Mouse (Mus musculus) intestine, postnatal 0 days (tissue): ENCODE data around the gene Pet100. TPM values are rescaled to one million over a fixed set of nuclear protein-coding genes. Genes with fewer than 3 reads are reported as not detected.

Source experiments
- ATAC-seq: fragments of 200-750 bp; cut with Nextera tagmentation; 2 replicates; pipeline ENCODE4 v1.8.0; 2017; ENCODE audit warnings: mild to moderate bottlenecking, moderate TSS enrichment, moderate library complexity
- H3K27ac ChIP-seq: fragments of 300-500 bp; sonication (generic); 2 replicates; pipeline ENCODE4 v1.5.1; 2014; ENCODE audit warnings: mild to moderate bottlenecking, low read depth, low read length, moderate library complexity
- H3K27me3 ChIP-seq: fragments of 300-500 bp; sonication (generic); replicated peaks from 2 replicates; pipeline ENCODE4 v1.6.1; 2014; ENCODE audit warnings: low read length, mixed read lengths; ENCODE audit not compliant: control insufficient read depth, insufficient read depth
- H3K36me3 ChIP-seq: fragments of 300-500 bp; sonication (generic); 2 replicates; pipeline ENCODE4 v1.6.1; 2014; ENCODE audit warnings: mild to moderate bottlenecking, moderate library complexity; ENCODE audit not compliant: control insufficient read depth, insufficient read depth
- H3K4me1 ChIP-seq: fragments of 300-500 bp; sonication (generic); replicated peaks from 2 replicates; pipeline ENCODE4 v1.6.1; 2014; ENCODE audit warnings: antibody characterized with exemption, low read length, mixed read lengths; ENCODE audit not compliant: control insufficient read depth, insufficient read depth
- H3K4me2 ChIP-seq: fragments of 300-500 bp; sonication (generic); replicated peaks from 2 replicates; pipeline ENCODE4 v1.6.1; 2014; ENCODE audit warnings: low read depth, mild to moderate bottlenecking, moderate library complexity
- H3K4me3 ChIP-seq: fragments of 300-500 bp; sonication (generic); 2 replicates; pipeline ENCODE4 v1.5.1; 2014; ENCODE audit warnings: low read depth, low read length
- H3K9ac ChIP-seq: fragments of 300-500 bp; sonication (generic); 2 replicates; pipeline ENCODE4 v1.6.1; 2014; ENCODE audit warnings: mild to moderate bottlenecking, low read depth, low read length
- H3K9me3 ChIP-seq: fragments of 300-500 bp; sonication (generic); 2 replicates; pipeline ENCODE4 v1.6.1; 2016; ENCODE audit warnings: mixed run types; ENCODE audit not compliant: control insufficient read depth
- CTCF ChIP-seq: sonication (generic); IDR thresholded peaks from 2 replicates; pipeline ENCODE4 v1.5.1; 2016; ENCODE audit warnings: low read depth, mild to moderate bottlenecking, control low read depth, antibody characterized with exemption, moderate library complexity
- WGBS: fragments of 180-500 bp; shearing (Covaris S2); extraction: QIAGEN DNeasy Blood & Tissue Kit; methylation state at CpG from one replicate; pipeline ENCODE4 v1.1.7; 2014; 5-methylcytosine and 5-hydroxymethylcytosine counted together
- polyA plus RNA-seq: library from polyadenylated mRNA; unstranded; fragments of >200 nt; fragmentation: Nextera tagmentation; extraction: Ambion mirVana; gene quantifications from 2 replicates; pipeline ENCODE4 v1.2.1, GENCODE M21; 2015

The Pet100 gene
- polyA plus RNA-seq, 1 experiment from 2014 or later = 152 TPM

DNA sequence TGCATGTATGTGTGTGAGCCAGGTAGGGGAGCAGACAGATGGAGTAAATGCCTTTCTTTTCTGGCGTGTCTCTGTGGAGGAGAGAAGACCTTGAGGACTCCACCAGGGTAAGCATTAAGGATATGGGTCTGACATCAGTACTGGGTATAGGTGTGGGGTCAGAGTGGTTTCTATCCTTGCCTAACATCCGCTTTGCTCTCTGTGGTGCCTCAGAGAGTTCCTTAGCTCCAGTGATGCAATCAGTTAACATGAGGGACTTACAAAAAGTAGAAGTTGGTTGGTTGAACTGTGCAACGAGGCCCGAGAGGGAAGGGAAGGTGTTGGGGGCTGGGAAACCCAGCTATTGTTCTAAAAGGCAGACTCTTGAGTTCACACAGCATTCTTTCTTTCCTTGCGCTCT lies 43.1 kb downstream of the Pet100 start:
- no peak overlapping the region for H3K27ac ChIP-seq

DNA sequence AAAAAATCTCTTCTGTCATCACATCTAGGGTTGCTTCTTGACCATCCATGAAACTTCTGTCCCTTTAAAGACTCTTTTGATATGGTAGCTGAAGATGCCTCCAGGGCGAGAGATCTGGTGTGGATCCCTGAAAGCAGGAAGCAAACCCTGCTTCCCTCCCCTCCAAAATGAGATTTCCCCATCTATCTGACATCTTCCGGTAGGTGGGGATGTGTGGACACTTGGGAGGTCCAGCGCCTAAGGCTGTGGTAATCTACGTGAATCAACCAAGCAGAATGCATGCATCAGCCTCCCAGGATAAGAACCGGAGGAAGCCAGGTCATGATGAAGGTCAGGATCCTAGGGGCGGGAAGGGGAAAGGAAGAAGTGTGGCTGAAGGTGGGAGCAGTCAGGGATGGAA lies 44.2 kb downstream of the Pet100 start, which contains the start of gene Mcemp1:
Mcemp1 (plus strand) TSS at position 248 of the 400 bp plus-strand sequence.
- no peak within 1 kb of the TSS for H3K27ac ChIP-seq
- TF ChIP-seq CTCF = no peak
- H3K27me3 ChIP-seq = no peaks in the 10 kb centered on the region
- WGBS = 71% methylated on average over 6 of the region's 6 CpGs
- H3K4me2 ChIP-seq = no peak within 1 kb of the TSS
- H3K9ac ChIP-seq = no peak within 1 kb of the TSS
- H3K4me1 ChIP-seq = no peaks in the 10 kb centered on the region
- H3K36me3 ChIP-seq = no peaks in the 10 kb centered on the region
- no peak within 1 kb of the TSS for H3K4me3 ChIP-seq
- H3K9me3 ChIP-seq = no peaks in the 10 kb centered on the region
- ATAC-seq = no peak

More for the DNA sequence above, 43.1 kb downstream of the Pet100 start:
- Histone ChIP-seq H3K4me3 (no peak overlapping the region), H3K9me3 (no peaks in the 10 kb centered on the region), H3K27me3 (no peaks in the 10 kb centered on the region), H3K4me1 (no peaks in the 10 kb centered on the region), H3K36me3 (no peaks in the 10 kb centered on the region), H3K4me2 (no peak overlapping the region), H3K9ac (no peak overlapping the region)
- ATAC-seq = no peak
- WGBS = 39% methylated on average over 5 of the region's 5 CpGs
- TF ChIP-seq CTCF = no peak

DNA sequence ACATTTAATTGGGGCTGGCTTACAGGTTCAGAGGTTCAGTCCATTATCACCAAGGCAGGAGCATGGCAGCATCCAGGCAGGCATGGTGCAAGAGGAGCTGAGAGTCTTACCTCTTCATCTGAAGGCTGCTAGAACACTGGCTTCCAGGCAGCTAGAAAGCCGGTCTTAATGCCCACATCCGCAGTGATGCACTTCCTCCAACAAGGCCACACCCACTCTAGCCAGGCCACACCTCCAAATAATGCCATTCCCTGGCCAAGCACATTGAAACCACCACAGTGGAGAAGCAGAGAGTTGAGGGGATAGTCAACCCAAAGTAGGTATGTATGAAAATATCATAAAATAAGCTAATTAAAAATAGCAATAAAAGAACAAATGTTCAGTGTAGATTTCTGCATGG lies 49.0 kb downstream of the Pet100 start:
- H3K9me3 ChIP-seq = no peaks in the 10 kb centered on the region
- H3K27me3 ChIP-seq = no peaks in the 10 kb centered on the region
- no peak overlapping the region for H3K27ac ChIP-seq
- no peak overlapping the region for H3K4me2 ChIP-seq
- WGBS = 85% methylated on average over 2 of the region's 2 CpGs
- ATAC-seq = no peak
- TF ChIP-seq CTCF = no peak
- no peaks in the 10 kb centered on the region for H3K36me3 ChIP-seq
- H3K9ac ChIP-seq = no peak overlapping the region
- H3K4me3 ChIP-seq = no peak overlapping the region
- H3K4me1 ChIP-seq = no peaks in the 10 kb centered on the region

DNA sequence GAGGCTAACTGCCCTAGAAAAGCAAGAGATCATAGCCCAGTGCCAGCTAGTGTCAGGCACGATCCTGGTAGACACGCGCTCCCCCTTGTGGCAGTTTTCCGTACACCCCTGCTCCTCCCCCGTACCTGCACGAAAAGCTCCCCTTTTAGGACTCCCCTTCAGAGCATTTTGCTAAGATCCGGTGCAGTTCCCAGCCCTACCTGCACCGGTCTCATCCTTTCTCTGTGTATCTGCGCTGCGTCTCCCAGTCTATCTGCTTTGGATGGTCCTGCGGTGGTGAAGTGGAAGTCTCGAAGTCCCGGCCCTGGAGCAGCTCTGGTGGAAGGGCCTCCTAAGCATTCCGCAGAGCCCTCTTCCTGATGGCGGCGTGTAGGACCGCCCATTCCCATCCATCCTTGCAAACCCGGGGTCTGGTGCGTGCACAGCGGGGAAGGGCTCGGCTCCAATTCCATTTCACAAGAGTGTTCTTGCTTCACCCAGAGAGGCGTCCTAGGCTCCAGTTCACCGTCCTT lies 50.7 kb downstream of the Pet100 start, which contains the start of gene Fcor:
Fcor (minus strand) TSS at position 383 of the 512 bp plus-strand sequence.
- H3K9ac ChIP-seq = peak within 1 kb of the TSS; percentile 35
- WGBS = under 1% methylated on average over 23 of the region's 23 CpGs
- H3K4me2 ChIP-seq = peak within 1 kb of the TSS; percentile 76
- no peaks in the 10 kb centered on the region for H3K9me3 ChIP-seq
- H3K4me1 ChIP-seq = no peaks in the 10 kb centered on the region
- no peaks in the 10 kb centered on the region for H3K27me3 ChIP-seq
- ATAC-seq = peak; percentile 72
- no peak within 1 kb of the TSS for H3K27ac ChIP-seq
- no peaks in the 10 kb centered on the region for H3K36me3 ChIP-seq
- TF ChIP-seq CTCF = peak; percentile 94
- H3K4me3 ChIP-seq = peak within 1 kb of the TSS; percentile 48

DNA sequence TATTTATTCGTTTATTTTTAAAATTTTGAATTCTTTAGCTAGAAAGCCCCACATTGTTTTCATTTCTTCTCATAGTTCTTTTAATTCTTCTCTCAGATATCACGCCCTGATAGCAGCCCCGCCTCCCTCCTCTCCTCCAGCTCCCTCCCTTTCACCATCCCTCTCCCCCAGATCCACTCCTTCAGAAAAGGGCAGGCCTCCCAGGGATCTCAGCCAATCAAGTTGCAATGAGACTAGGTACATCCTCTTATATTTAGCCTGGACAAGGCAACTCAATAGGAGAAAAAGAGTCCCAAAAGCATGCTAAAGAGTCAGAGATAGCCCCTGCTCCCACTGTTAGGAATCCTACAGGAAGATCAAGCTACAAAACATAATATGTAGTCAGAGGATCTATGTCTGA lies 53.3 kb downstream of the Pet100 start:
- no peaks in the 10 kb centered on the region for H3K4me1 ChIP-seq
- 51% methylated on average over 3 of the region's 3 CpGs for WGBS
- ATAC-seq = no peak
- no peak overlapping the region for H3K9ac ChIP-seq
- no peaks in the 10 kb centered on the region for H3K9me3 ChIP-seq
- TF ChIP-seq CTCF = no peak
- peaks cover 13% of the 10 kb centered on the region for H3K36me3 ChIP-seq
- H3K4me3 ChIP-seq = no peak overlapping the region
- H3K4me2 ChIP-seq = no peak overlapping the region
- no peak overlapping the region for H3K27ac ChIP-seq
- H3K27me3 ChIP-seq = no peaks in the 10 kb centered on the region

Other genes starting within 250 kb of the Pet100 start
- gene Arhgef18, start 228.5 kb upstream of the Pet100 start, polyA plus RNA-seq = 4.5 and 5.7 TPM in 2 replicates
- 14.3 and 14.9 TPM in 2 replicates for gene Pex11g, start 153.9 kb upstream of the Pet100 start, polyA plus RNA-seq
- not detected in 2 replicates for gene Tex45, start 150.7 kb upstream of the Pet100 start, polyA plus RNA-seq
- gene Zfp358, start 128.4 kb upstream of the Pet100 start, polyA plus RNA-seq = 16.5 and 18.1 TPM in 2 replicates
- 105 and 123 TPM in 2 replicates for gene Mcoln1, start 121.1 kb upstream of the Pet100 start, polyA plus RNA-seq
- gene Pnpla6, start 106.2 kb upstream of the Pet100 start, polyA plus RNA-seq = 36.1 and 43.9 TPM in 2 replicates
- gene C330021F23Rik, start 53.6 kb upstream of the Pet100 start, polyA plus RNA-seq = 0.63 and 0.76 TPM in 2 replicates
- gene Camsap3, start 34.3 kb upstream of the Pet100 start, polyA plus RNA-seq = 20.9 and 22.9 TPM in 2 replicates
- 16.8 and 17.5 TPM in 2 replicates for gene Xab2, start 232 bp upstream of the Pet100 start, polyA plus RNA-seq
- not detected in 2 replicates for gene Pcp2, start 4.0 kb downstream of the Pet100 start, polyA plus RNA-seq
- gene Stxbp2, start 9.4 kb downstream of the Pet100 start, polyA plus RNA-seq = 163 and 185 TPM in 2 replicates
- not detected in 2 replicates for gene Retn, start 34.2 kb downstream of the Pet100 start, polyA plus RNA-seq
- gene Mcemp1, start 44.2 kb downstream of the Pet100 start, polyA plus RNA-seq = 0.09 and 0.22 TPM in 2 replicates
- gene Fcor, start 50.8 kb downstream of the Pet100 start, polyA plus RNA-seq = 1.5 and 2.8 TPM in 2 replicates
- 22.8 and 23.9 TPM in 2 replicates for gene Trappc5, start 54.8 kb downstream of the Pet100 start, polyA plus RNA-seq
- not detected in 2 replicates for gene Fcer2a, start 72.6 kb downstream of the Pet100 start, polyA plus RNA-seq
- gene Clec4g, start 99.1 kb downstream of the Pet100 start, polyA plus RNA-seq = not detected in 2 replicates
- gene Cd209a, start 127.4 kb downstream of the Pet100 start, polyA plus RNA-seq = 0.22 and 0.27 TPM in 2 replicates
- not detected in 2 replicates for gene Cd209e, start 232.8 kb downstream of the Pet100 start, polyA plus RNA-seq